Mouse (Mus musculus): Measurements from ENCODE around the gene Cited1.

DNA sequence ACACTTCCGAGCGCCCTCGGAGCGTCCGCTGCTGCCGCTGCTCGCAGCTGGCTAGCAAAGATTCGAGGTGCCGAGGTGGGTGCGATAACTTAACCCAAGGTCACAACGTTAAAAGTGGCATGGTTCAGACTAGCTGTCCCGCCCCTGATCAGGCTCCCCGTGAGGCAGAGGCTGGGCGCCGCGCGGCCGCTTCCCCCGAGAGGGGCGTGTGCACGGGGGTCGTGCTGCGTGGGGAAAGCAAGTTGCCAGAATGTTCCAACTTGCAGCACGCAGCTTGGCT is 1.1 kb downstream of the Cited1 start:
- TF ChIP-seq CTCF (conservative IDR thresholded peaks at IDR 0.05; ENCODE audit: insufficient read depth, insufficient read length, low read depth, low read length) (no peak), POLR2A (IDR thresholded peaks at IDR 0.05; ENCODE audit: low read depth, low read length) (no peak)
